Mouse (Mus musculus): ENCODE results near the gene D030056L22Rik.

DNA sequence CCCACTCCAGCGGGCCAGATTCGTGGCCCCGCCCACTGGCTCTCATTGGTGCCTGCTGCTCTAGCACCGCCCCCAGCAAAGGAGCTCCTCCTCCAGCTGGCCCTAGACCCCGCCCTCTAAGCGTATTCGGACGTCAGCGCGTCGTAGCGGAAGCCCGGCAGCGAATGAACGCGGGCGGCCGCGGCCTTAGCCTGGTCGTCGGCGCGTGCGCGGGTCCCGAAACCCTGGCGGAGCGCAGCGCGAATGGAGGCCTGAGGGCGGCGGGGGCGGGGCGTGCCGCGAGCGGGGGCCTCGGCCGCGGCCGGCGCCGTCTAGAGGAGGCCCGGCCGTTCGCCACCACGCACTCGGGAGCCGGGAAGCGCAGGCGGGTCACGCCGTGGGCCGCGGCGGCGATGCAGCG lies 42.4 kb upstream of the D030056L22Rik start, which contains the start of gene Carnmt1:
- TF ChIP-seq CTCF (conservative IDR thresholded peaks at IDR 0.05; ENCODE audit: insufficient read depth, insufficient read length, low read depth, low read length) (no peak), POLR2A (IDR thresholded peaks at IDR 0.05; ENCODE audit: low read depth, low read length) (no peak)
